Mouse (Mus musculus) liver (tissue): ENCODE measurements around the gene Izumo4.

ENCODE experiments used
- DNase-seq: peaks from one replicate; pipeline ENCODE4 v3.0.0-alpha.2; 2020; ENCODE audit warnings: mixed read lengths

The Izumo4 gene

DNA sequence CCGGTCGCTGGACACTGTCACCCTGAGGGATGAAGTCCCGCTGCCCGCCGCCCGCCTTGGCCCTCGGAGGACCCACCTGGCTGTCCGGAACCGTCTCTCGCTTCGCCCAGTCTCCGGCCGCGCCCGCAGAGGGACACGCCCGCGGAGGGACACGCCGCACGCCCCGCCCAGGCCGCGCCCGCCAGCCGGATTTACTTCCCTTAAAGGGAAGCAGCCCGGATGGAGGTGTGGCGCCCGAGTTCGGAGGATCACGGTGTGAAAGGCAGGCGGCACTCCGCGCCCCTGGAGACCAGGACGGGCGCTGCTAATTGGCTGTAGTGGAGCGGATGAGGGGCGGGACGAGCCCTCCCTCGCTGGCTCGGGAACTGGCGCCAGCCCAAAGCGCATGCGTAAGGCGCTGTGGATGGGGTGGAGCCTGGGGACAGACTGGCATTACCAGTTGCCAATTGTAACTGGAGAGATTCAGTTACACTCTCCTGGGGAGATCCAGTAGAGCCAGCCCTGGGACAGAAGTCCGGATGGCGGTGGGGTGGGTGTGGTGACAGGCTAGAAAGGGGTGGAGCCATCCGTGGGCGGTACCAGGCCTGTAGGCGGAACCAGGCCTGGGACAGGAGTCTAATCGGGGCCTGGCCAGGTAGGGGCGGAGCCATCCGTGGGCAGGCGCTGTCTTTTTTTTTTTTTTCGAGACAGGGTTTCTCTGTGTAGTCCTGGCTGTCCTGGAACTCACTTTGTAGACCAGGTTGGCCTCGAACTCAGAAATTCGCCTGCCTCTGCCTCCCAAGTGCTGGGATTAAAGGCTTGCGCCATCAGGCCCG, at the start of gene Izumo4, which contains the start of gene Mob3a:
Gene Izumo4, plus strand, starts transcription at position 464 of the 815 bp plus-strand sequence.
Gene Mob3a, minus strand, starts transcription at position 257 of the 815 bp plus-strand sequence.
- DNase-seq: peak; percentile 99

DNA sequence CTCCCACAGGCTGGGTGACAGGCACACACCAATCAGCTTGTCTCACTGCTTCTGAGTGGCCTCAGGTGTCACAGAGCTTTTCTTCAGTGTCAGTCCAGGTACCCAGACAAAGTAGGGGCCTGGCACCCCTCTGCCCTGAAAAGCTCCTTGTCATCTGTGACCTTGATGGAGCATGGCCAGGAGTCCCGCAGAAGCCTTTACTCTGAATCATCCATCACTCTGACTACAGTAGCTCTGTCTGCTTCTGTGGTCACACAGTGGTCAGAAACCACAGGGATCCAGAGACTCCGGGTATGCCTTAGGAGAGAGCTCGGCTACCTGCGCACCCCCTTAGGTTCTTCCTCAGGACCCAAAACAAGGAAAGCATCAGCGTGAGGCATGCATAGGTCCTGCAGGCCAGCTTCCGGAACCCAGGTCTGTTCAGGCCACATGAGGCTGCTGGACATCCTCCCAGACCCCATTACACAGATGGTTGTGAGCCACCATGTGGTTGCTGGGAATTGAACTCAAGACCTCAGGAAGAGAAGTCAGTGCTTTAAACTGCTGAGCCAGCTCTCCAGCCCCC, 48.7 kb upstream of the Izumo4 start:
- DNase-seq: no peak

DNA sequence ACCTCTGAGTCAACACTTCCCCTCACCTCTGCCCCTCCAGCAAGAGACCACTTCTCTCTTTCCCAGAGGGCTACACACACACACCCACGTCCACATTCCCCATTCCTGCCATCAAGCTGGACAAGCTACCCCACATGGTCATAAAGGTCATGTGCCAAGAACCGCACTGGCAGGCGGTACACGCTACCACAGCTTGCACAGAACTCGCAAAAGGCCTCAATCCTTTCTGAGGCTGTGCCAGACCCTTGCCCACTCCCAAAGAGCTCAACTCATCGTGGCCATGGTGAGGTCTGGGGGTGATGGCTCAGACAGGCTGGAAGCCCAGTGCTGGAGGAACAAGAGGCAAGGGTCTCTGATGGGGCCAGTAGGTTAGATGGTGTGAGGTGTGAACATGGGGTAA, 47.1 kb upstream of the Izumo4 start:
- no peak for DNase-seq

DNA sequence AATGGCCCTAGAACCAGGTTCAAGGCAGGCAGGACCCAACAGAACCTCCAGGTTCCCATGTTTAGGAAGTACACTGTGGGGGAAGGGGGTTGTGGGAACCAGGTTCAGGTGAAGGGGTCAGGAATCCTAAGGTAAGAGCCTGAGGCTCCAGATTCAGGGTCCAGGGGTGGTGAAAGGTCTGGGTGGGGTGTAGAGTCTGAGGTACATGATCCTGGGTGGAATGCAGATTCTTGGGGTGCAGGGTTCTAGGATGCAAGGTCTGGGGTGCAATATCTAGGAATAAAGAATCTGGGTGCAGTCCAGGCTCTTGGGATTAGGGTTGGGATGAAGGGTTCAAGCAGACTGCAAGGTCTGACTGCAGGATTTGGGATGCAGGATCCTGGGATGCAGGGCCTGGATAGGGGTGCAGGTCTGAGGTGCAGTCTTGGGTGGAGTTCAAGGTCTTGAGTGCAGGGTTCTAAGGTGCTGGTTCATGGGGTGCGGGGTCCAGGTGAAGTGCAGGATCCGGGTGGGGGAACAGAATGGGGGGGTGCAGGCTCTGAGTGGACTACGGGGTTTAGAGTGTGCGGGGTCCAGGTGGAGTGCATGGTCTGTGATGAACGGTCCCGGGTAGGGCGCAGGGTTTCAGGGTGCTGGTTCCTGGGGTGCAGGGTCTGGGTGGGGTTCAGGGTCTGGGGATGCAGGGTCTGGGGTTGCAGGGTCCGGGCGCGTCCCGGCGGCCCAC, 46.4 kb upstream of the Izumo4 start:
- DNase-seq: no peak

DNA sequence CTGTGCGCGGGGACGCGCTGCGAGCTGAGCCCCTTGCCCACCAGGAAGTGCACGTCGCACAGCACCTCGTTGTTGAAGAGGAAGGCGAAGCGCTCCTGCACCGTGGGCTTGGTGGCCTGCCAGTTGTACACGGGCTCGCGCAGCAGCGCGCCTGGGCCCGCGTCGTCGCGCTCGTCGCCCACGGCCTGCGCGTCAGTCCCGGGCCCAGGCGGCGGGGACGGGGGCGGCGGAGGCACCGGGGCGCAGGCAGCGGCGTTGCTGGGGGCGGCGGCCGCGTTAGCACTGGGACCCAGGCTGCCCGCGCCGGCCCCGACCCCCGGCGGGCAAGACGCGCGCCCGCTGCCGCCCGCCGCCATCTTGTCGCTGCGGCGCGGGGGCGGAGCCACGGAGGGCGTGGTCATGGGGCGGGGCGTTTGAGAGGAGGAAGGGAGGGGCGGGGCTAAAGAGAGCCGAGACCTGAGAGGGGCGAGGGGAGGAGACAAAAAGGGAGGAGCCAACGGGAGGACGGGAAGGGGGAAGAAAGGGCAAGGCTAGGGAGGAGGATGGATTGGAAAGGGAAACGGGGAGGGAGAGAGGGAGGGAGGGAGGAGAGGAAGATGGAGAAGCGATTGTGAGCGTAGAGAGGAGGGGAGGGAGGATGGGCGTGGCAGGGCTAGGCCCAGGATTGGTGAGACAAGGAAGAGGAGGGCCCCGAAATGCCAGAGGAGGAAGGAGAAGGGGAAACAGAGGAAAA, 45.7 kb upstream of the Izumo4 start:
- peak; percentile 99 for DNase-seq

DNA sequence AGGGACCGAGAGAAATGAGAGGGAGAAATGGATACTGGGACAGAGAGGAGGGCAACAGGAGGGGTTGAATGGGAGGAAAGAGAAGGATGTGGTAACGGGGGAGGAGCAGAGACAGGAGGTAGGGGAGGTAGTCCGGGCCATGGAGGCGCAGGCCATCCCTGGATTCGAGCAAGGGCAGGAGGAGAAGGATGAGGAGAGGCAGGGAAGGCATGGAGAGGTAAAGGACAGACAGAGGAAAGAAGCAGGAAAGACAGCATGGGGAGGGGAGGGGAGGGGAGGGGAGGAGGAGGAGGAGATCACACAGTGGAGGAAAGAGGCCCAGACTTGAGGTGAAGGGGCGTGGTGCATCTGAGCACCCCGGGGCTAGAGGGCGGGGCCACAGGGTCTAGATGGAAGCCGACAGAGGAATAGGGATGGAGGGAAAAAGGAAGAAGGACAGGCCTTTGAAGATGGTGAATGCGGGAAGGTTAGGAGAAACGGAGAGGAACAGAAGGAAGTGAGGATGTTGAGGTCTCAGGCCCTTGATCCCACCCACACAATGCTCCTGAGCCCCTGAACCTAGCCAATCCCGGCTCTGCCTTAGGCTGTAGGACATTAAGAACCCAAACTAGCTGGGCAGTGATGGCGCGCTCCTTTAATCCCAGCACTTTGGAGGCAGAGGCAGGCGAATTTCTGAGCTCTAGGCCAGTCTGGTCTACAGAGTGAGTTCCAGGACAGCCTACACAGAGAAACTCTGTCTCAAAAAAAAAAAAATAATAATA, 44.9 kb upstream of the Izumo4 start, which contains the start of gene Btbd2:
Gene Btbd2, minus strand, starts transcription at position 209 of the 761 bp plus-strand sequence.
- peak; percentile 87 for DNase-seq

DNA sequence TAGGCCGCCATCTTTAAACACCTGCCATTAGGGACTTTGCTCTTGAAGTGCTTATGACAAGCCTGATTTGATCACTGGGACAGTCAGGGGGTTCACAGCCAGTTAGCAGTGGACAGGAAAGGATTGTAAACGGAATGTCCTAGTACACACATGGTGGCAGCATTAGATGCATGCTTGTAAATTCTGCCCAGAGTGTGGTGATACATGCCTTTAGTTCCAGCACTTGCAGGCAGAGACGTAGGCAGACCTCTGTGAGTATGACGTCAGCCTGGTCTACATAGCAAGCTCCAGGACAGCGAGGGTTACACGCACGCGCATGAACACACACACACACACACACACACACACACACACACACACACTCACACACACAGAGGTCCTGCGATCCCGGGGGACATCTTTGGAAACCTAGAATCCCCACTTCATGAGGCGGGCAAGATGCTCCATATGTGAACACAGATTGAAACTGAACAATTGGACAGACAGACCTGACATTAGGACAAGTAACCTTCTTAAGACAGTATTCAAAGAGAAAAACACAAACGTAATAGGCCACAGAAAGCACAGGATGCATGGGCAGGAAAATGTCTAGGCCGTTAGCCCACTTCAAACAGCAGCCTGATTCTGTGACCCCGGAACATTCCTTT, 43.7 kb upstream of the Izumo4 start:
- no peak for DNase-seq

DNA sequence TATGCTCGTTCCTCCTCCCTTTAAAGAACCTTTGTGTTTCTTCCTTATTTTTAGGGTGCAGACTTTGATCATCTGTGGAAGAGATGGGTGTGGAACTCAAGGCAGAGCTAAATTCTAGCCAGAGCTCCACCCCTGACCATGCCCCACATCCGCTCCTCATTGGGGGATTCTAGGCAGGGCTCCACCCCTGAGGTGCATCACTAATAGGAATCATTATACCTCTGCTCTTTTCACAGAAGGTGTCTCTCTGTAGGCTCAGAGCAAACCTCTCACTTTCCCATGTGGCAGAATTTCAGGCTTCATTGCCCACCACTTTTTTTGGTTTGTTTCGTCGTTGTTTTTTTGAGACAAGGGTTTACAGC, 43.2 kb upstream of the Izumo4 start:
- DNase-seq: peak; percentile 73

DNA sequence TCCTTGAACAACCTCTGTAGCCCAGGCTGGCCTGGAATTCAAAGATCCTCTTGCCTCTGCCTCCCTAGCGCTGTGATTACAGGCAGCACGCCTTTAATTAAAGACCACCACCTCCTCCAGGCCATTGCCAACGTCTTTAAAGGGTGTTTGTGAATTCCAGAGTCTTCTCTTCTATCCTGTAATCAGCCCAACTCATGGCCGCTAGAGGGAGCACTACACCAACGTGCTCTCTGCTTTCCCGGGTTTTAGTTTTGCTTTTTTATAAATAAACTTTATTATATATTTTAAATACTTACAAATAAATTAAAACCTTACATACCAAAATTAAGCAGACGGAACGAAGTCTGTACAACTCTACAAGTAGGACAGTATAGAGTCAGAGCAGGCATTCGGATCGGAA, 42.8 kb upstream of the Izumo4 start:
- DNase-seq: peak; percentile 85

DNA sequence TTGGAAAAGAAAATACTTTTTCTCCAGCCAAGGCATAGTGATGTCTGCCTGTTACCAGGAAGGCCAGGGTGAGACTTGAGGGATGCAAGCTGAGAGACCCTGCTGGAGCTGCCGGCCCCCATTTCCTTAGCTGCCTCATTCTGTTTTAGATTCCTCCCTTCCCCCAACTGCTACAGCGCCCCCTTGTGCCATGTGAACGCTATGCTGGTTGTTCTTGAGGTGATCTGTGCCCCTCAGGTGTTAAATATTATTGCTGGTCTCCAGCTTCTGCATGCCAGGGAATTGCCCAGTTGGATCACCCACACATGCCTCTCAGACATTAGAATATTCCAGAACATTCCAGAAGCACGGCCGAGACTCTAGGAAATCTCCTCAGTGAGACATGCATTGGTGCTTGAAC, 40.8 kb upstream of the Izumo4 start:
- peak; percentile 80 for DNase-seq

DNA sequence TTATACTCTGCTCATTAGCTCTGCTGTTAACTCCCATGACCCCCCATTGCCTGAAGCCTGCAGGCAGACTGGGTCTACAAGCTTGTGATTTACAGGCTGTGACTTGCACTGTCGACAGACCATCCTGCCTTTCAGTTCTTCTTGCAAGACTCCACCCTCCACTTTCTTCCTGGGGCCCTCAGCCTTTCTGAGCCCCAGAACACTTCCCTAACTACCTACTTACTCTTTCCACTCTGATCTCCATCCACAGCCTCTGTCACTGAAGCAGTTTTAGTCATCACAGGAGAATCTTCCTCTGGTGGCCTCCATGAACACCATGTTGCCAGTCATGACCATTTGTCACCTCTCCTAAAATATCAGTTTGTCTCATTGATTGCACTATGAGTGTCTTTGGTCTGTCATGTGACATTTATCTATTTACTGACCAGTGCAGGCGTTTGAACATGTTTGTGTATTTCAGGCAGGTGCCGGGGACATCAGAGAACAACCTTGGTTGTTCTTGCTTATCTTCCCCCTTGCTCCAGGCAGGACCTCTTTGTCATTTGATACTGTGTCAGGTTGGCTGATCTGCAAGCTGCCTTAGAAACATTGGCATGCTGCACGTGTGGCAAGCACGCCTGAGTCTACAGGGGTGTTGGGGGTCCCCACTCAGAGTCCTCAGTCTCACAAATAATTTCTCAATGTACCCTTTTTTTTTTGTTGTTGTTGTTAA, 38.3 kb upstream of the Izumo4 start:
- no peak for DNase-seq

DNA sequence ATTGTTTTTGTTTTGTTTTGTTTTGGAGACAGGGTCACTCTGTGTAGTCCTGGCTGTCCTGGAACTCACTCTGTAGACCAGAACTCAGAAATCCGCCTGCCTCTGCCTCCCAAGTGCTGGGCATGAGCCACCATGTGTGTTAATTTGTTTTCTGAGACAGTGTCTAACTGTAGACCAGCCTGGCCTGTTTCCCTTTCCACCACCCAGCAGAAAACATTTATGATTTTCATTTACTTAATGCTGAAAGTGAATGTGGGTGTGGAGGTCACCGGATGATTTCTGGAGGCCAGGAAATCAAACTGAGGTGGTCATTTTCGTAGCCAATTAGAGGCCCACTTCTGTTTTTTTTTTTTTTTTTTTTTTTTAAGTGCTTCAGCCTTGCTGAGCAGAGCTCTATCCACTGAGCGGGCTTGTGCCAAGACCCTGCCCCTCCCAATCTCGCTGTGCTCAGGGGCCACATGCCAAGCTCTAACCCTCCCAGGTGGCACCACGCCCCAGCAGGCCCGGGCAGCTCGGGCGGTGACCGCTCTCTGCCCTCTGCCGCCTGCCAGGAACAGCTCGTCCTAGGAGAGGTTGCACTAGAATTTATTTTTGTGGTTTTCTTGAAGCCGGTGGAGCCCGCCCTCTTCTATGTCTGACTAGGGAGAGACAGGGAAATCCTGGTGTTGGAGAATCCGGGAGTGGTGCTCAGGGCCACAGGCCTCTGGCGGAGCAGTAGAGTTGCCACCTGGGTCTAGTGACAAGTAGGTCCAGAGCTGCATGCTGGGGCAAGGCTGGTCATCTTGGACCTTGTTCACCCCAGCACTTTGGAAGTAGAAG, 37.6 kb upstream of the Izumo4 start:
- DNase-seq: peak; percentile 58

DNA sequence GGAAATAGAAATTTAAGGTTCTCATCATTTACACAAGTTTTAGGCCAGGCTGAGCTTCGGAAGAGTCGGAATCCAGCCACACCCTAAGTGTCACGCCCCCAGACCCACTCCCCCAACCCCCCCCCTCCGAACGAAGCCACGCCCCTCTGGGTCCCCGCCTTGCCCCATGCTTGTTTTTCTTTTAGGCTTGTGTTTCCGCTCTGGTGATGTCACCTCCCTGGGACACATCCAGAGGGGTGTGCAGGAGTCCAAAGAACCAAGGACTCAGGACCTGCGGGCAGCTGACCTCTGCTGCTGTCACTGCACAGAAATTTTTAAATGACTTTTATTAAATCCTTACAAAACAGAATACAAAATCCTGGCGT, 37.0 kb upstream of the Izumo4 start:
- peak; percentile 44 for DNase-seq

DNA sequence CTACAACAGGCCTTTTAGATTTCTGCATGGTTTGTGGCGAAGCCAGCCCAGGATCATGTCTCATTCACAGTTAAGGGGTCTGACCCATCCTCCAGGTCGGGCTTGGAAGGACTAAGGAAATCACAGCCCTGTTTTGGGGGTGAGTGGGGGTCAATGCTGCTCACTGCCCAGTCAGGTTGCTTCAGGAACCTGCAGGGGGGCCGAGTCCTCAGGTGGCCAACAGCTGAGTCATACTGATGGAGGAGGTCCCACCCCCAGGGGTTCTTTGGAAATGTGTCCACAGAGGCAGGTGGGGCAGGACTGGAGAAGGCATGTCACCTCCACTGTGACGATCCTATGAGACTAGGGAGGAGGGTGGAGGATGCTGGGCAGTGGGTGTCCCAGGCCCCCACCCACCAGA, 36.5 kb upstream of the Izumo4 start:
- DNase-seq: no peak

DNA sequence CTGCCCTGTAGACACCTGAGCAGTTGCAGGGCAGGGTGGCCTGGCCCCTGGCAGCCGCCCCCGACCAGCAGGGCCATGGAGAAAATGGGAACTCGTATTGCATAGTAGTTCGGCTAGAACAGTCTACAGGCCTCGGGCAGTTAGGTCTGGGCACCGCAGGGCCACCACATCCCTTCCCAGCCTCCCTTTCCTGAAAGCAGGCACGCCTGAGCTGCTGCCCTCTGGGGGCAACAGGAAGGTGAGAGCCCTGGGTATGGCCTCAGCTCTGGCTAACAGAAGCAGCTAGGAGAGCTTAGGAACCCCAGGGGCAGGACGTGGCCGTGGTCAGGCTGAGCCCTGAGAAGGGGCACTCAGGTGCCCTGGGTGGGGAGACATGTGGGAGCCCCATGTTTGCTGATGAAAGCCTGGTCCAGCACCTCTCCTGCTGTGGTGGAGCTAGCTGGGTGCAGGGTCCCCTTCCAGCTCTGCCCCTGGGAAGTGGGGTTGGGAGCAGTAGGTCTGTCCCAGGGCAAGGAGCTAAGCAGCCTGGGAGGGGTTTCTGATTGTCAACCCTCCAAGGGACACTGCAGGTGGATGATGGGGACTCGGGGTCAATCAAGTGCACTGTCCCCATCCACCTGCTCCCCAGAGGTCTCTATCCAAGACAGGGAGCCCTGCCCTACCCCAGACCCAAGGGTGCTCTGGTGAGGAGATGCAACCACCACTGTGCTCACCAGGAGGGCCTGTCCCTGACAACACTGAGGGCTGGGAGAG, 35.8 kb upstream of the Izumo4 start:
- DNase-seq: no peak

DNA sequence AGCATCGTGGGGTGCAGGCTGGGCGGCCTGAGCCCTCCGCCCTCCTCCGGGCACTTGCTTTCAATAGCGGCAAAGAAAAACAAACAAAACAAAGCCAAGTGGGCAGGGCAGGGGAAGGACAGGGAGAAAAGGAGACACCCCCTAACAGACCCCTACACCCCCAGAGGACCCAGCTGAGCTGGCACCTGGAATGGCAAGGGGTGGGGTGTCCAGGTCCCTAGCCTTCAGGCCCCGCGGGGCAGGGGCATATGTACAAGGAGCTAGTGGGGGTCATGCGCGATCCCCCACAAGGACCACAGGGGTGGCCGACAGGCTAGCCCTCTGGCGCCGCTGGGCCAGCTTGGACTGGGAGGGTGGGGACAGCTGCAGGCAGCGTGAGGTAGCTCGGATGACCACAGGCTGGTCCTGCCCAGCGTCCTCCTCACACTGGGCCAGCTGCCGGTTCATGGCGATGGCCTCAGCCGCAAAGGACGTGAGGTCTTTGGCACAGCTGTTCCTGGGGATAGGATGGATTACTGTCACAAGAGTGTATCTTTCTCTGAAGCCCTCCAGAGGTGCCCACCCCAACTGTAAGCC, 35.1 kb upstream of the Izumo4 start:
- no peak for DNase-seq

DNA sequence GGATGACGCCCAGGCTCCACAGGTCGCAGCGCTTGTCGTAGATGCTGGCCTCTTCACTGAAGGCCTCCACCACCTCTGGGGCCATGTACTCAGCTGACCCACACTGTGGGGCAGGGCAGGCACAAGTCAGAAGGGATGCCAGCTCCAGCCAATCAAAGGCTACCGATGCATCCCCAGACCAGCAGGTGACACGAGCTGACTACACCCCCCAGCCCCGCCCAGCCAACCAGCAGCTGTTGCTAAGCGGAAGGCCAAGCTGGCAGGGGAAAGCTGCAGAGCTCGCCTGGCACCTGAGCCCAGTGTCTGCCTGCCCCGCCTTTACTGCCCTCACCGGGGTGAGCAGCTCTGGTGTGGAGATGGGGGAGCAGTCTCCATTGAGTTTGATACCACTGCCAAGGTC, 33.4 kb upstream of the Izumo4 start:
- no peak for DNase-seq

DNA sequence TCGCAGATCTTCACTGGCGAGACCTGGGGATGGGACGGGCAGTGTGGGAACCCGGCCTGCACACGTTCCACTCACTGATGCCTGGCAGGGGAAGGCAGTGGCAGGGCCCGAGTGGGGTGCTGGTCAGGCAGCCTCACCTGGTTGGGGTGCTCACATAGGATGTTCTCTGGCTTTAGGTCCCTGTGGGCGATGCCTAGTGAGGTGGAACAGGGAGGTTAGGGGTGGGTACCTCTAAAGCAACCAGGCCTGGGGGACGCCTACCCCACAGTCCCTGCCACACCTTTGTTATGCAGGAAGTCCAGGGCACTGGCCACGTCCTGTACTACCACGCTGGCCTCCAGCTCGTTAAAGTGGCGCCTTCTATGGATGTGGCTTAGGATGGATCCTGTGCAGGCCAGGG, 33.0 kb upstream of the Izumo4 start:
- DNase-seq: no peak
